Mouse (Mus musculus): ENCODE measurements at regions not wholly inside any gene's neighbourhood (a gene's known extent, or its start where the extent isn't known, plus 50 kb on each side); places are given as distances from the start of the nearest gene placed in this dataset.

DNA sequence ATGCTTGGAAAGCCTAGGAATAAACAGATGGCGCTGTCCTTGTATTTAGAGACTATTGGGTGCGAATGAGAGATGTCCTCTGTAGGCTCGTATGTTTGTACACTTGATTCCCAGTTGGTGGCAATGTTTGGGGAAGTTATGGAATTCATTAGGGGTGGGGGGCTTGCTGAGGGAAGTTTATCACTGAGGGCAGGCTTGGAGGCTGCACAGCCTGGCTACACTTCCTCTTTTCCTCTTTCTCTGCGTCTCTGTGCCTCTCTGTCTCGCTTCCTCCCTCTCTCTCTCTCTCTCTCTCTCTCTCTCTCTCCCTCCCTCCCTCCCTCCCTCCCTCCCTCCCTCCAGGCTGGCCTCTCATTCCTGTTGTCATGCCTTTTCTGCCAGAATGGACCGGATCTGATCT, 104.2 kb upstream of the Arid2 start:
- no peaks in the 10 kb centered on the region for H3K36me3 ChIP-seq (ENCODE audit: control insufficient read depth, insufficient read depth, low read length, poor library complexity, severe bottlenecking)

DNA sequence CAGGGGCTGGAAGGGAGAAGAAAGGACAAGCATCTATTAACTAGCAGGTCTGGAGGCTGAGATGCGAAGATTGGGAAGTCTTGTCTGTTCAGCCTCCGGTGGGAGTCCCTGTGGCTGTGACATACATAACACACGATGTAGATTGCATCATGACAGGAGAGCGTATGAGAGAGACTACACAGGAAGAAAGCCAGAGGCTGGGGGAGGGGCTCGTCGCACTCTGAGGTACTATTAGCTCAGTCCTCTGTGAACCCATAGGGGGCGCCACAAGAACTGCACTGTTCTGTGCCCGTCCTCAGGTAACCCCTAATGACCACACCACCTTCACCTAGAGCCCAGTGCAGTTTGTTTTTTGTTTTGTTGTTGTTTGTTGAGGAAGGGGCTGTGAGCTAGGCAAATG, 102.7 kb upstream of the Arid2 start:
- DNase-seq (ENCODE audit: low read depth, low spot score): peak; percentile 6
- Histone ChIP-seq H3K27me3 (ENCODE audit: control insufficient read depth, insufficient read depth, low read length, poor library complexity, severe bottlenecking) (no peaks in the 10 kb centered on the region), H3K36me3 (ENCODE audit: control insufficient read depth, insufficient read depth, low read length, poor library complexity, severe bottlenecking) (no peaks in the 10 kb centered on the region)

More for the DNA sequence above, 104.2 kb upstream of the Arid2 start:
- DNase-seq (ENCODE audit: low read depth, low spot score): no peak
- no peaks in the 10 kb centered on the region for H3K27me3 ChIP-seq (ENCODE audit: control insufficient read depth, insufficient read depth, low read length, poor library complexity, severe bottlenecking)

DNA sequence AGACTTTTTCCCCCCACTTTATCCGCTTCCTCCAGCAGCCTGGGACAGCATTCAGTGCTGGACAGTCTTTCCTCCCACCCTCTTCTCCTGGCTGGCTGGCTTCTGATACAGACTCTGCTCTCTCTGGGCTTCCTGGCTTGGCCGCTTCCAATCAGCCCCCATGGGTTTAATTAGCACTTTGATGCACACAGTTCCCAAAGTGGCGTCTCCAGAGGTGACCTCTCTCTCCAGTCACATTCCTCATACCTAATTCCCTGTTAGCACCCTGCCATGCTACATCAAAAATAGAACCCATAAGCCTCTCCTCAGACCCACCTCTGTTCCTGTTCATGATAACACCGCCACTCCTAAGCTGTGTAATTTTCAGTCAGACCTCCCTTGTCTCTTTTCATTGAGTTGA, 101.9 kb upstream of the Arid2 start:
- no peaks in the 10 kb centered on the region for H3K27me3 ChIP-seq (ENCODE audit: control insufficient read depth, insufficient read depth, low read length, poor library complexity, severe bottlenecking)
- DNase-seq (ENCODE audit: low read depth, low spot score): no peak
- no peaks in the 10 kb centered on the region for H3K36me3 ChIP-seq (ENCODE audit: control insufficient read depth, insufficient read depth, low read length, poor library complexity, severe bottlenecking)

DNA sequence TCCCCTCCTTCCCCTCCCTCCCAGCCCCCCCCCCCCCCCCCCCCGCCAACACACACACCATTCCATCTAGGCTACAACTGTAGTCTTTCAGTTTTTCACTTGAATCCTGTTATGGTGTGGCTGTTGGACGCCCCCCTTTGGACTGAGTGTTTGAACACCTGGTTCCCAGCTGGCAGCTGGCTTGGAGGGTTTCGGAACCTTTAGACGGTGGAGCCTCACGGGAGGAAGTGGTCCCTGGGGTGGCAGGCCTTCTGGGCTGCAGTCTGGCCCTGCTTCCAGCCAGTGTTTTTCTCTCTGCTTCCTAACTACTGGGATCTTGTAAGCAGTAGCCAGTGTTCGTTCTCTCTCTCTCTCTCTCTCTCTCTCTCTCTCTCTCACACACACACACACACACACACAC, 101.4 kb upstream of the Arid2 start:
- Histone ChIP-seq H3K27me3 (ENCODE audit: control insufficient read depth, insufficient read depth, low read length, poor library complexity, severe bottlenecking) (no peaks in the 10 kb centered on the region), H3K36me3 (ENCODE audit: control insufficient read depth, insufficient read depth, low read length, poor library complexity, severe bottlenecking) (no peaks in the 10 kb centered on the region)
- no peak for DNase-seq (ENCODE audit: low read depth, low spot score)

DNA sequence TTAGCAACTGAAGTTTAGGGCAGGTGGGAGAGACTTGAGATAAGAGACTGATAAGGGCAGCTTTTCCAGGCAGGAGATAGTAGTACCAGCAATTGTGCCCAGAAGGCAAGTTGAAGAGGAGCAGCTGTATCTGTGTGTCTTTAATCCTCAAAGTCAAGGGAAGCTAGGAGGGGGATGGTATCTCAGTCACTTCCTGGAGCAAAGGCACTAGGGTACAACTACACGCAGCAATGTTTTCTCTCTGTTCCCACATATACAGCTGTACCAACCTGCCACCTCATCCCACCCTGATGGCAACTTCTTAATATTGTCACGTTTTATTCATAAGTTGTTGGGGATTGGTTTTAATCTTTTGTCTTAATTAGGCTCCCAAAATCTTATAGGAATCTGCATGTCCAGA, 97.8 kb upstream of the Arid2 start:
- no peak for DNase-seq (ENCODE audit: low read depth, low spot score)
- Histone ChIP-seq H3K36me3 (ENCODE audit: control insufficient read depth, insufficient read depth, low read length, poor library complexity, severe bottlenecking) (no peaks in the 10 kb centered on the region), H3K27me3 (ENCODE audit: control insufficient read depth, insufficient read depth, low read length, poor library complexity, severe bottlenecking) (no peaks in the 10 kb centered on the region)

DNA sequence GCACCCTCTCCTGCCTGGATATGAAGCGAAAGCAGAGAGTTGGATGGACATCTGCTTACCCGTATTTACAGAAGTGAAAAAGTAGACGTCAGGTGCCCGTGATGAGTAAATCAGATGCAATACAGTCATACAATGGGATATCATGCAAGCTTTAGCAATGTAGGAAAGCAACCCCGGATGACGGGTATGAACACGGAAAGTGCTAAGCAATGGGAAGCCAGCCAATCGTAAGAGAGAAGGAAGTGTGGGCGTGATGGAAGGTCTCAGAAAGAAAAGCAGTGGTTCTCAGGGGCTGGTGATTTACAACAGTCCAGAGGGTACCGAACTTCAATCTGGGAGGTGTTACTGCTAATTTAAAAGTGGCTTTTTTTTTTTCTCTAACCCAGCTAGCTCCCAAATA, 89.9 kb upstream of the Arid2 start:
- H3K27me3 ChIP-seq (ENCODE audit: control insufficient read depth, insufficient read depth, low read length, poor library complexity, severe bottlenecking): no peaks in the 10 kb centered on the region
- no peaks in the 10 kb centered on the region for H3K36me3 ChIP-seq (ENCODE audit: control insufficient read depth, insufficient read depth, low read length, poor library complexity, severe bottlenecking)
- DNase-seq (ENCODE audit: low read depth, low spot score): peak; percentile 26

DNA sequence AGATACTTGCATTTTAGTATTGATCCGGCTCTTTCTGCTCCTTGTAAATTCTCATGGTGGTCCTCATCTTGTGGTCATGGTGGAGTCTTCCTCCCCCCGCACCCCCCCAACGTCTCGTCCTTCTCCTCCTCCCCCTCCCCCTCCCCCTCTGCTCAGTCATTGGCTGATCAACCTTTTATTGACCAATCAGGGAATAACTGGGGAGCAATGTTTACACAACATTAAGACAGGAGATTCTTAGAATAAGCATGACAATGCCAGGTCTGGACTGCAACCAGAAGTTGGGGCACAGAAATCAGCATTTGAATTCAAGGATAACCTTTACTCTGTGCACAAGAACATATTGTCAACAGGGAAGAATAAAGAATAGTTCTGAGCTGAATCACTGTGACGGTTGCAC, 89.4 kb upstream of the Arid2 start:
- H3K27me3 ChIP-seq (ENCODE audit: control insufficient read depth, insufficient read depth, low read length, poor library complexity, severe bottlenecking): no peaks in the 10 kb centered on the region
- no peaks in the 10 kb centered on the region for H3K36me3 ChIP-seq (ENCODE audit: control insufficient read depth, insufficient read depth, low read length, poor library complexity, severe bottlenecking)
- DNase-seq (ENCODE audit: low read depth, low spot score): no peak

DNA sequence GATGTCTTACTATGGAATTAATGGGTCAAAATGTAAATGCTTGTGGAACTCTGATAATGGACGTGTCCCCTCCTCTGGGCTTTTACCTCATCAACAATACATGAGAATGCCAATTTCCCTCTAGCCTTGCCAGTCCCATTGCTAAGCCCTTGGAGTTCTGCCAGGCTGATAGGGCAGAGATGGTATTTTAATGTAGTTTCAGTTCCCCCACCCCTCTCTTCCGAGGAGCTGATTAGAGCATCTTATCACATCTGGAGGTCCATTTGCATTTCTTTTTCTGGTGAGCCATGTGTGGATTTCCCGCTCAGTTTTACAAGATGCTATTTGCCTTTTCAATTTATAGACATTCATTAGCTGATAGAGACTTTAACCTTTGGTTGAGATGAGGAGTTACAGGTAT, 86.0 kb upstream of the Arid2 start:
- no peaks in the 10 kb centered on the region for H3K36me3 ChIP-seq (ENCODE audit: control insufficient read depth, insufficient read depth, low read length, poor library complexity, severe bottlenecking)
- no peaks in the 10 kb centered on the region for H3K27me3 ChIP-seq (ENCODE audit: control insufficient read depth, insufficient read depth, low read length, poor library complexity, severe bottlenecking)
- DNase-seq (ENCODE audit: low read depth, low spot score): peak; percentile 3

DNA sequence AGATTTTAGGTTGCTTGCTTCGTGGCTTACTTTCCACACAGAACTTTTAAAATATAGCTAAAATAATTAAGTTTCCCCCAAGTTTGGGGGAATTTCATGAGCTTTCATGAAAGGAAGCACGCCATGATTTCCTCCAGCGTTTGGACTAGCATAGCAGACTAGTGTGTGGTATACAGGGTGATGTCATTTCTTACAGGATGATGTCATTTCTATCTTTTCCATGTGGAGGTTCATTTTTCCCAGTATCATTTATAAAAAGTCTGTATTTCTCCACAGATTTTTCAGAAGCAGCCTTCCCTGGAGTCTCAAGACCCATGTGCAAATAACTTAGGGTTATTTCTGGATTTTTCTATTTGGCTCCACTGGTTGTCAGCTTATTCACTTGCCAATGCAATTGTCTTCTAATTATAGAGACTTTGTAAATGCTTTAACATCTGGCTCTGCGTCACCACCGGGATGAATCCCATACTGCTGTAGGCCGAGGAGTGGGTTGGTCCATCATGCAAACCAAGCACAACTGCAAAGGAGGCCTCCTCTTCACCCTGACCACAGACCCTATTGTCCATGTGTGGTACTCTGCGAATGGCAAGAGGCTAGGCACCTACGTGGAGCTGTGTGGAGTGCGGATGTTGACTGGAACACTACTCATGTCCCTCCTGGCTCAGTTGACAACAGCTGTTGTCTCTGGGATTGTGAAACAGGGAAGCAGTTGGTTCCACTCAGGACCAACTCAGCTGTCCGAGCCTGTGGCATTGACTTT, 85.4 kb upstream of the Arid2 start:
- no peaks in the 10 kb centered on the region for H3K36me3 ChIP-seq (ENCODE audit: control insufficient read depth, insufficient read depth, low read length, poor library complexity, severe bottlenecking)
- H3K27me3 ChIP-seq (ENCODE audit: control insufficient read depth, insufficient read depth, low read length, poor library complexity, severe bottlenecking): no peaks in the 10 kb centered on the region
- DNase-seq (ENCODE audit: low read depth, low spot score): no peak

DNA sequence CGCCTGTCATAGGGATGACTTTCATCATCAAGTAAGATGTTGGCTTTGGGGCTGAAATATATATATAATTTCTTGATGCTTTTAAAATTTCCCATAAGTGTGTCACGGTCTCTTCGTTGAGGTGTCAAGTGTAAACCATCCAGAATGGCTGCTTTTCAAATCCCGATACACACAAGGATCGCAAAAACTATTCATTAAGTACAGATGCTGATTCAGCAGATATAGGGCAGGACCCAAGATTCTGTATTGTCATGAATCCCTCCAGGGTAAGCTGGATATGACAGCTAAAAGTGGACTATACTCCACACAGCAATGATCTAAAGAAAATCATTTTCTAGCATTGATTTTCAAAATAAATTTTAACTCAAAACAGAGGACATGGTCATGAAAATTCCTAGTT, 83.1 kb upstream of the Arid2 start:
- no peaks in the 10 kb centered on the region for H3K27me3 ChIP-seq (ENCODE audit: control insufficient read depth, insufficient read depth, low read length, poor library complexity, severe bottlenecking)
- no peaks in the 10 kb centered on the region for H3K36me3 ChIP-seq (ENCODE audit: control insufficient read depth, insufficient read depth, low read length, poor library complexity, severe bottlenecking)
- DNase-seq (ENCODE audit: low read depth, low spot score): no peak

DNA sequence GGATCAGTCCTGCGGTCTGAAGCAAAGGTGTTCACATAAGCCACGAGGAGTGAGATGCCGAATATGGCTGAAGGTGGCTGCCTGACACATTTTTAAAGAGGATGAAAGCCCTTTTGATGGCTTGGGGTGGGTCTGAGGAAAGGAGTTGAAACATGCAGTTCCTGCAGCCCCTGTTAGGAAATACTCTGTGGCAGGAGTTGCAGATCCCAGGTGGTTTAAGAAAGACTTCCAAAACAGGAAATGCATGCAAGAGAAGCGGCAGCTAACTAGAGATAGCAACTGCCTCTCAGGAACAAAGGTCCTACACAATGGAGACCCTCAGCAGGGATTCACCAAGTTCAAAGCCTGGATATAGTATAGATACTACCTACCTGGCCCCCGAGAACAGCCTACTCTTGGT, 82.7 kb upstream of the Arid2 start:
- Histone ChIP-seq H3K36me3 (ENCODE audit: control insufficient read depth, insufficient read depth, low read length, poor library complexity, severe bottlenecking) (no peaks in the 10 kb centered on the region), H3K27me3 (ENCODE audit: control insufficient read depth, insufficient read depth, low read length, poor library complexity, severe bottlenecking) (no peaks in the 10 kb centered on the region)
- DNase-seq (ENCODE audit: low read depth, low spot score): no peak

DNA sequence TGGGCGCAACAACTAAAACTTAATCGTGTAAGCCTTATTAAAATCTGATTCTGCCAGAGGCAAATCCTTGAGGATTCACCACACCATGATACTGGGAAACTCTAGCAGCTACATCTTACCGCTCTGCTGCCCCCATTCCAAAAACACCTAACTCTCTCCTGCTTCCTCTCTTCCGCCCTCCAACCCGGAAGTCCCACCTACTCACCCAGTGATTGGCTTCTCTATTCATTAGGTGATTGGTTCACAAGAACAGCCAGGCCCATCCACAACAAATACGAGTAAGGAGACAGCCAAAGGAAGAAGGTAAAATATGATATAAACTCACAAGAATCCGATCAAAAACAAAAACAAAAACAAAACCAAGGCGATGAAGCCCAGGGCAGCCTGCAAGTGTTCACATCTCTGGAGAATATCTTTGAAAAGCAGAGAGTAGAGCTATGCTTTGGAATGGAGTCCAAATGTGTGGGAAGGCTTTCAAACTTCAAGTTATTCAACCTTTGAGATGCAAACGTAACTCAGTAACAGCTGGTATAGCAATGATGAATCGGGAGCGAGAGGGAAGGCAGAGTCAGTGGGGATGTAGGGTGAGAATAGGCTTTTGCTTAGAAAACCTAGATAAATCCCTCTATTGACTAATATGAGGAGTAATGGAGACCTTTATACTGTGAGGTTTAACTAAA, 76.5 kb upstream of the Arid2 start:
- H3K27me3 ChIP-seq (ENCODE audit: control insufficient read depth, insufficient read depth, low read length, poor library complexity, severe bottlenecking): no peaks in the 10 kb centered on the region
- no peaks in the 10 kb centered on the region for H3K36me3 ChIP-seq (ENCODE audit: control insufficient read depth, insufficient read depth, low read length, poor library complexity, severe bottlenecking)
- no peak for DNase-seq (ENCODE audit: low read depth, low spot score)

DNA sequence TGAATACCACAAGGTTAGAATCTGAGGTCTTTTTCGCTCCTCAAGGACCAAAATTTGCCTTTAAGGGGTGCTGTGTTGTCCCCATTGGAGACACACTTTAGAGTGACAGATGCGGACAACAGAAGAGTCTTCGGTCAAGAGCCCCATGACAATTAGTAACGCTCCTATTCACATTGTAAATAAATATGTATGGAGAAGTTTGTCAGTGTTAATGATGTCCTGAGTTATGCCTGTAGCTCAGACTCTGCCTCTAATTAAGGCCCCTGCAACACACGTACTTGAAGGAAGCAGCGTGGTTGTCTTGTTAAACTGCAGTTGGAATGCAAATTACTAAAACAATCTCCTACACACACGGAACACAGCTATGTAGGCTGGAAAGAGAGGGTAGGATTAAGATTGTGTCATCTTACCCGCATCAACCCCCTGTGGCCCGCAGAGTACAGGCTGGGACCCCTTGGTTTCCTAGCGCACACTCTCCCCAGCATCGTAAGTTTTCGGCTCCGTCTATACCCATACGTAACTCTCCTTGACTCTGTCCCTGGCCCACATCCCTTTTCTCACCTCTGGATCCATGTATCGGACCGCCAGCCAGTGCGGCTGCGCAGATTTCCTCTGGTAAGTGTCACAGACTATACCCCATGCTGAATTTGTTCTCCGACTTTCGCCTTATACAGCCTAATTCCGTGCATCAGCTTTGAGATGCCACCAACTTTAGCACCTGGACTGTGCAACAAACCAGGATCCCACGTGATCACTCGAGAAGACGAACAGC, 73.6 kb upstream of the Arid2 start:
- DNase-seq (ENCODE audit: low read depth, low spot score): no peak
- Histone ChIP-seq H3K27me3 (ENCODE audit: control insufficient read depth, insufficient read depth, low read length, poor library complexity, severe bottlenecking) (no peaks in the 10 kb centered on the region), H3K36me3 (ENCODE audit: control insufficient read depth, insufficient read depth, low read length, poor library complexity, severe bottlenecking) (no peaks in the 10 kb centered on the region)

DNA sequence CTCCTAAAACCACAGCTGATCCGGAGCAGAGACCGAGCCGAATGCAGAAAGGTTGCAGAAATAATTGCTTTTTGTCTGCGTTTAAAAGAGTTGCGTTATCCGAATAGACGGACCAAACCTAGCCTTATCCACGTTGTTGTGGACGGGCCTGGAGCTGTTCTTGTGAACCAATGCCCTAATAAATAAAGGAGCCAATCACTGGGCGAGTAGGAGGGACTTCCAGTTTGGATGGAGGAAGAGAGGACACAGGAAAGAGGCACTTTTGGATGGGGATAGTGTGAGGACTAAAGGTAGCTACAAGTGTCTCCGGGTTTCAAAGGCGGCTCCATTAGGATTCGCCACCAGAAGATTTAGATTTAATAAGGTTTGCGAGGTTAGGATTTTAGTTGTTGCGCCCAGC, 69.4 kb upstream of the Arid2 start:
- no peak for DNase-seq (ENCODE audit: low read depth, low spot score)
- Histone ChIP-seq H3K27me3 (ENCODE audit: control insufficient read depth, insufficient read depth, low read length, poor library complexity, severe bottlenecking) (no peaks in the 10 kb centered on the region), H3K36me3 (ENCODE audit: control insufficient read depth, insufficient read depth, low read length, poor library complexity, severe bottlenecking) (no peaks in the 10 kb centered on the region)

DNA sequence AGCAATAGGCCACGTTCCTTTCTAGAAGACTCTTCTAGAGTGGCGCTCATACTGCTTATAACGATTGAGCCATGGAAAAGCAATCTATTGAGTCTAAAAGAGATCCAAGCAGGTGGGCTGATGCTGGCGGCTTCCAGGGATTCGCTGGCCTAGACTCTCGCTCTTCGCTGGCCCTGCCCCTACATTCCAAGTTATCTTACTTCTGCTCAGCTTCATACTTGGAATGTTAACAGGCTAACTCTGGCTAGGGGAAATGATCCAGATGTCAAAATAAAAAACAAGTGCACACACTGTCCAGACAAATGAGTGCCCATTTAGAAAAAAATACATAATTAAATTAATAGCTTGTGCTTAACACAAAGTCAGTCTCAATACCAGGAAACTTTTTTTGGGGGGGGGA, 67.6 kb upstream of the Arid2 start:
- H3K36me3 ChIP-seq (ENCODE audit: control insufficient read depth, insufficient read depth, low read length, poor library complexity, severe bottlenecking): no peaks in the 10 kb centered on the region
- no peaks in the 10 kb centered on the region for H3K27me3 ChIP-seq (ENCODE audit: control insufficient read depth, insufficient read depth, low read length, poor library complexity, severe bottlenecking)
- DNase-seq (ENCODE audit: low read depth, low spot score): no peak
